Mouse (Mus musculus) bone marrow macrophage, adult 2 months (primary cell): ENCODE measurements around the gene Hspb9.

Source experiments
- CTCF ChIP-seq: IDR thresholded peaks from 2 replicates; pipeline ENCODE4 v1.5.1; 2012; ENCODE audit warnings: low read depth, mild to moderate bottlenecking, low read length, moderate library complexity
- POLR2A ChIP-seq: IDR thresholded peaks from 2 replicates; pipeline ENCODE4 v1.6.1; 2012; ENCODE audit warnings: mild to moderate bottlenecking, low read depth, low read length, borderline replicate concordance

DNA sequence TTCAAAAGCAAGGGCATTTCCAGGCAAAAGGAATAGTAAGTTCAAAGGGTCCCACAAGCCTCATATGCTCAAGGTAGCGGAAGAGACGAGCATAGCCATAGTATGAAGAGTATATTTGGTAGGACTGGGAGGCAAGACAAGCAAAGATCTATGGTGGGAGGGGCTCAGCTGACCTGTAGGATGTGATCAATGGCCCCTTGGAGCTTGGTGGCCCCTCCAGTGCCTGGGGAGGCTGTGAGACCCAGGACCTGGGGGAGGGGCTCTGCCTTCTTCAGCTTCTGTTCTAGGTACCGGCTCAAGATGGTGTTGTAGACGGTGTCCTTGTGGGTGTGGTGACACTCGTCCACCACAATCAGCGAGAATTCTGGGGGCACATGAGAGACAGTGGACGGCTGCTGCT, 10.7 kb upstream of the Hspb9 start:
- no peak for TF ChIP-seq POLR2A
- TF ChIP-seq CTCF, result no peak
